Mouse (Mus musculus): ENCODE measurements around the gene Igf2r. TPM values are rescaled to one million over a fixed set of nuclear protein-coding genes. Genes with fewer than 3 reads are reported as not detected.
"Not testable (repeated sequence)": the region's sequence is repeated elsewhere in the genome, so short reads cannot be mapped to it uniquely, and the experiment has no call there.

Gene Igf2r
- total RNA-seq, 4 experiments from 2014 or later: 26.6 to 27.7 (median 27.2) TPM

GRCm38 (mm10) chr17:12675646-12676045 is 93.8 kb downstream of the Igf2r start, which contains the start of gene Slc22a1:
TSS of gene Slc22a1 (minus strand) at chr17:12675829.
- no peak for DNase-seq (ENCODE audit: low spot score in 2 of 2)

GRCm38 (mm10) chr17:12674980-12675379 is 94.5 kb downstream of the Igf2r start:
- DNase-seq (ENCODE audit: low spot score in 2 of 2): not testable (repeated sequence)

- no peak for DNase-seq (ENCODE audit: low spot score in 2 of 2)
Measured at GRCm38 (mm10) chr17:12673871-12674270, 95.6 kb downstream of the Igf2r start.

GRCm38 (mm10) chr17:12672285-12672790 is 97.1 kb downstream of the Igf2r start:
- no peak for DNase-seq (ENCODE audit: low spot score in 2 of 2)

- no peak for DNase-seq (ENCODE audit: low spot score in 2 of 2)
Measured at GRCm38 (mm10) chr17:12671029-12671605, 98.3 kb downstream of the Igf2r start.

- DNase-seq (ENCODE audit: low spot score in 2 of 2): no peak
Measured at GRCm38 (mm10) chr17:12669363-12669679, 100.1 kb downstream of the Igf2r start.

GRCm38 (mm10) chr17:12668478-12669362 is 100.7 kb downstream of the Igf2r start:
- DNase-seq (ENCODE audit: low spot score in 2 of 2): no peak

GRCm38 (mm10) chr17:12664156-12664555 is 105.3 kb downstream of the Igf2r start:
- DNase-seq (ENCODE audit: low spot score in 2 of 2): no peak

GRCm38 (mm10) chr17:12660572-12661260 is 108.7 kb downstream of the Igf2r start:
- DNase-seq (ENCODE audit: low spot score in 2 of 2): no peak

GRCm38 (mm10) chr17:12659233-12659632 is 110.2 kb downstream of the Igf2r start:
- DNase-seq (ENCODE audit: low spot score in 2 of 2): no peak

- no peak for DNase-seq (ENCODE audit: low spot score in 2 of 2)
Measured at GRCm38 (mm10) chr17:12658784-12659183, 110.7 kb downstream of the Igf2r start.

GRCm38 (mm10) chr17:12655826-12656225 is 113.6 kb downstream of the Igf2r start:
- DNase-seq (ENCODE audit: low spot score in 2 of 2): no peak

- DNase-seq (ENCODE audit: low spot score in 2 of 2): peak in 1 of 2 experiments; percentile 41
Measured at GRCm38 (mm10) chr17:12654061-12654460, 115.4 kb downstream of the Igf2r start.

- DNase-seq (ENCODE audit: low spot score in 2 of 2): no peak
Measured at GRCm38 (mm10) chr17:12652604-12653003, 116.9 kb downstream of the Igf2r start.

- DNase-seq (ENCODE audit: low spot score in 2 of 2): no peak
Measured at GRCm38 (mm10) chr17:12645461-12645860, 124.0 kb downstream of the Igf2r start.

- DNase-seq (ENCODE audit: low spot score in 2 of 2): no peak
Measured at GRCm38 (mm10) chr17:12641087-12641486, 128.4 kb downstream of the Igf2r start.

- no peak for DNase-seq (ENCODE audit: low spot score in 2 of 2)
Measured at GRCm38 (mm10) chr17:12639585-12639984, 129.9 kb downstream of the Igf2r start.

- no peak for DNase-seq (ENCODE audit: low spot score in 2 of 2)
Measured at GRCm38 (mm10) chr17:12634814-12635213, 134.7 kb downstream of the Igf2r start.
